Mouse (Mus musculus): ENCODE results near the gene Pus3.
A peak's percentile ranks its signal among the peaks of the same experiment; 100 is the strongest.
"Not testable (repeated sequence)": the region's sequence is repeated elsewhere in the genome, so short reads cannot be mapped to it uniquely, and the experiment has no call there.

Pus3 gene

GRCm38 (mm10) chr9:35546745-35547144 lies 11.7 kb upstream of the Pus3 start:
- DNase-seq = no peak

DNA sequence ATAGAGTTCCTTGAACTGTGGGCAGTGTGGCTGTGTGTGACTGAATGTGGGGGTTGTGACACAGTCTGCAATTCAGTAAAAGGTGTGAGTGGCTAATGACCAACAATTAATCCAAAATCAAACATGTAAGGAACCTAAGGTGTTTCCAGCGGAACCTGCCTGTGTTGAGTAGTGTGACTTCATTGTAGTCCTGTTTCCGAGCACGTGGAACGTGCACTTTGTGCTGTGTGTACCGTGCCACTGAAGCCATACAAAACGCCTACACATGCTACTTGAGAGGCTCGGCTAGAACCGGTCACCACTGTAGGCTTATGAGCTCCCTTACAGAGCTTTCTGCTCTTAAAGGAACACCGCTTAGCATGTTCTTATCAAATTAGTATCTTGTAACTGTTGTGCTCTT lies 9.9 kb upstream of the Pus3 start:
- DNase-seq = no peak

DNA sequence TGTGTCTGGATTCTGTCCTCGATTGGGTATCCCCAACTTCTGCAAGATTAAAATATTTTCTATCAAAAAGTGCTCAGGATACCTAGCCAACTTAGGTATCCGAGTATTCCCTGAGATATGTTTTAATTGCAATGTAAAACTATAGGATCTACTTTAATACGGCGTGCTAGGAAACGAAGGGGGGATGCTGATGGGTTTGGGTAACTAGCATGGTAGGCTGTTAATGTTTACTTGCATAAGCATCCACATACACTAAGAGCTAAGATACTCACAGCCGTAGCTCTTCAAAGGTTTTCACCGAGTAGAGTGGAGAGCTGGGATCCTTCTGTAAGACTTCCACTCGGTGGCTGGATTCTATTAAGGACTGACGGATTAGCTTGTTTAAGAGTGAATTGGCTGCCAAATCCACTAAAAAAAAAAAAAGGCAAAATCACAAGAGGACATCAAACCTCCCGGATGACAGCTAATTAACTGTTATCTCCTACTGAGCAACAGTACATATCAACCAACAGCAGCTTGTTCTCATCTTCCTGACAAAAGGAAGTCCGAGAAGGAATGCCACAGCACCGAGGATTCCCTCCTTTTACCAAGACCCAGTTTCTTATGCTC lies 1.8 kb upstream of the Pus3 start:
- DNase-seq = no peak

- peak; percentile 68 to 77 for DNase-seq
Observed at GRCm38 (mm10) chr9:35559009-35559890, 855 bp downstream of the Pus3 start.

- no peak for DNase-seq
Observed at GRCm38 (mm10) chr9:35561076-35561475, 2.7 kb downstream of the Pus3 start.

- no peak for DNase-seq
Observed at GRCm38 (mm10) chr9:35561583-35561982, 3.2 kb downstream of the Pus3 start.

DNA sequence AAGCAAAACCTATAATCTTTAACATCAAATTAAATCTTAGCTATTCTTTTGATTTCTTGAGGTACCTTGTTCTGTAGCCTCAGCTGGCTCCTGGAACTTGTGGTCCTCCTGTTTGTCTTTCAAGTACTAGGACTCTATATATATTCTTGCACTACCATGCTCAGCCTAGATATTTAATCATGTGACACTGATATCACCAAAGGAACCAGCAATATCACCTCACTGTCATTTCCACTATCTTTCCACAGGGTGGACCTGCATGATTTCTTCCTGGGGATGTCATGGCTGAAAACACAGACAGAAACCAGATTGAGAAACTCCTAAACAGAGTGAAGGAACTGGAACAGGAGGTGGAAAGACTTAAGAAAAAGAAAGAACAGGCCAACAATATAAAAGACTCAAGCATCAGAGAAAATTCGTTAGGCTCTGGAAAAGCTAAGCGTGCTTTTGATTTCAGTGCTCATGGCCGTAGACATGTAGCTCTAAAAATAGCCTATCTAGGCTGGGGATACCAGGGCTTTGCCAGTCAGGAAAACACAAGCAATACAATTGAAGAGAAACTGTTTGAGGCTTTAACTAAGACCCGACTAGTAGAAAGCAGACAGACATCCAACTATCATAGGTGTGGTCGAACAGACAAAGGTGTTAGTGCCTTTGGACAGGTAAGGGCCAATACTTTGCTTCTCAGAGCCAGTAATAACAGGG lies 6.3 kb downstream of the Pus3 start:
- no peak for DNase-seq

DNA sequence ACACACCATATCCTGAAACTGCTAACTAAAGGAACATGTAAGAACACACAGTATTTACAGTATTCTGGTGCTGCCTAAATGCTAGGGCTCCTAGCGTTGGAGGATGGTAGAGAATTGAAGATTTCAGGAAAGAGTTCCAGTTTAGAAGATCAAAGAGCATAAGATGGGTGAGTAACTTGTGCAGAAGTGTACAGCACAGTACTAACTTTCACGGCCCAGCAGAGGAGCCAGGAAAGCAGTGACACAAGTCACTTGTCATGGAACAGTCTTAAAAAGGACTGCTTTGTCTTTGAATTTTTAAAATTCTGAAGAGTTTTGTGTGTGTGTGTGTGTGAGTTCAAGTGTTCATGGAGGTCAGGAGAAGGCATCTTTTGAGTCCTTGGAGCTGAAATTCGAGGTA lies 9.6 kb downstream of the Pus3 start:
- DNase-seq = no peak

- DNase-seq = peak; percentile 95 to 96
Observed at GRCm38 (mm10) chr9:35569571-35570534, 11.5 kb downstream of the Pus3 start, which contains the start of the genes Pate2 and Hyls1. Gene Pate2 (plus strand): TSS chr9:35570284. Gene Hyls1 (minus strand): TSS chr9:35570398.

DNA sequence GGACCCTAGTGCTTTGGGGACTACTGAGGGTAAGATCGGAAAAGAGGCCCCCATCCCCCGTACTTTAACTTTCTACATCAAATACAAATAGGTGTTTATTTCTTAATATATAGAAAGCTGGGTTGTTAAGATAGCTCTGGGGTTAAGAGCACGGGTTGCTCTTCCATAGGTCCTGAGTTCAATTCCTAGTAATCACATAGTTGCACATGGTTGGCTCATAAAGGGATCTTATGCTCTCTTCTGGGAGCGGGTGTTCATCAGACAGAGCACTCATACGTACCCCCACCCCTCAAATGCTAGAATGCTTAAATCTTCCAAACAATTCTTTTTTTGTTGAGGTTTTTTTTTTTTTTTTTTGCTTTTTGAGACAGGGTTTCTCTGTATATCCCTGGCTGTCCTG lies 12.3 kb downstream of the Pus3 start:
- no peak for DNase-seq

DNA sequence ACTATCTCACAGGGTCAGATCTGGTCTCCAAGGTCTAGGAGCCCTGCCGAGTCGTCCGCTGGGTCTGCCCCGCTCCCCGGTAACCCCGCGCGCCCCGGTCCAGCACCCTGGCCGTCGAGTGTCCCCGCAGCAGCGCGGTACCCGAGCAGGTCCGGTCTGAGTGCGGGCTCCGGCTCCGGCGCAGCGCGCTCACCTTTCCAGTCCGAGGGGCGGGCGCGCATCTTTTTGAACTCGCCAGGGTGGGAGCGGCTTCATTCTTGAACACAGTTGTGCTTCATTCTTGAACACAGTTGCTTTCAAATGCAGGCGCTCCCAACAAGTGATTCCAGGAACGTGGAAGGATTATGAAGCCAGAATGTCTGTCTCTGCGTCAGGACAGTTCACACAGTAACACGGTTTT lies 16.0 kb downstream of the Pus3 start:
- DNase-seq = no peak

- no peak for DNase-seq
Observed at GRCm38 (mm10) chr9:35587674-35588073, 29.3 kb downstream of the Pus3 start.

- DNase-seq = peak in 1 of 2 experiments; percentile 57
Observed at GRCm38 (mm10) chr9:35592903-35593302, 34.5 kb downstream of the Pus3 start.

DNA sequence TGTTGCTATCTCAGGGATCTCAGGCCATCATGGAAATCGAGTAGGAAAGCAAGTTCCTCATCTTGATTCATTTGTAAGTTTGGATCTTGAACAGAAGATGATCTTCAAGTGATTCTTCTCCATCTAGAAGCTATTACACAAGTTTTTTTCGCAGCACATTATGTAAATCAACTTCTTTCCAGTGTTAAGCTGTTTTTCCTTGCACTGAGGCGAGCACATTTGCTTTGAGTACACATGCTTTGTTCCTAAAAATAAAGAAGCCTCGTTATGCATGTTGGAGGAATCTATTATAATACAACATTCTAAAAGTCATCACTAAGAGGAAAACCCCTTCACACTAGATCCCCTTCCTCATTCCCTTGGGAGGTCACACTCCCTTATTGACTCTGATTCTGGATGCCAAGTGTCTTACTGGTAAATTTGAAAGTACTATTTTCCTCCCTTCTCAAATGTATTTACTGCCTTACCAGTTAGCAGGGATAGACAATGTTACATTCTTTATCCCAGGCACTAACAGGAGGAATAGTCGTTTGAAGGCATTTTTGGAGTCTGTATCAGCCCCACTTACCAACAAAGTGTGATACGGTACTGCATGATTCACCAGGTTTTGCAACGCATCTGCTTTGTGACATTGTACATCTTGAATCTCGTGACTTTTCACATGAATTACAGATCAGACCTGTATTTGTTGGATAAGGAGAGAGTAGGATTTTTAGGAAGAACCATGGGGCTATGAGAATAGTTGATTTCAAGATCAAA lies 49.4 kb downstream of the Pus3 start:
- DNase-seq = no peak

DNA sequence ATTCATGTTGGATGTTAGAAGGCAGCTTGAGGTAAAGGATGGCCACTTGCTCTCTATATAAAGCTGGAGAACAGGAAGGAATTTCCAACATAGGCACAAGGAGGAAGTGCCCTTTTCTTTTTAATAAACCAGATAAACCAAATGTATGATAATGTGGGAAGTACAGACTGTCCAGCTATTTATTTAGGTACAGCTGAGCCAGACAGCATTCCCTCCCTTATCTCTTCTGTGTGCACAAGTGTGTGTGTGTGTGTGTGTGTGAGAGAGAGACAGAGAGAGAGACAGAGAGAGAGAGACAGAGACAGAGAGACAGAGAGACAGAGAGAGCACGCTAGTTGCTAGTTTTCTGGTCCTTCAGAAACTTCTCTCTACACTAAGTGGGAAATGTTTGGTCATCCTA lies 53.4 kb downstream of the Pus3 start, which contains the start of gene Pate4:
TSS of gene Pate4 (minus strand) at position 101 of the 400 bp plus-strand sequence.
- no peak for DNase-seq

DNA sequence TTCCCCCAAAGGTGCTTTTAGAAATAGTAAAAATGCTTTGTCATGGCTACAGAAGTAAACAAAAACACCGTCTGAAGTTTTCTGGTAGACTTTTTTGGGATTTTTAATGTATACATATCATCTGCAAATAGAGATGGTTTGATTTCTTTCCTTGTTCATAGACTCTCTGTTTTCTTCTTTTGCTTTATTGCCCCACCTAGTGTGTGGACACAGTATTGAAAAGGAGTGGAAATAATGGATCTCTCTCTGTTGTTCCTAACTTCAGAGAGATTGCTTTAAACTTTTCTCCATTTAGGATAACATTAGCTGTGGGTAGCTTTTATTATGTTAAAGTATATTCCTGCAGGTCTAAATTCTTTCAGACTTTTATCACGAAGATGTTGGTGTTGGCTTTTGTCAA lies 55.6 kb downstream of the Pus3 start:
- DNase-seq = no peak

DNA sequence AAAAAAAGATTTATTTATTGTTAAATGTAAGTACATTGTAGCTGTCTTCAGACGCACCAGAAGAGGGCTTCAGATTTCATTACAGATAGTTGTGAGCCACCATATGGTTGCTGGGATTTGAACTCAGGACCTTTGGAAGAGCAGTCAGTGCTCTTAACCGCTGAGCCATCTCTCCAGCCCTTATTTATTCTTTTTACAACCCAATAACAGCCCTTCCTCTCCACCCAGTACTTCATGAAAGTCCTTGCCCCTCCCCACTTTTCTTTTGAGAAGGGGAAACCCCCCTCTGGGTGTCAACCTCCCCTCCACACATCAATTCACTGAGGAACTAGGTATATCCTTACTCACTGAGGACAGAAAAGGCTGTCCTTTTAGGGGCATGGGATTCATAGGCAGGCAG lies 58.4 kb downstream of the Pus3 start:
- not testable (repeated sequence) for DNase-seq
